Mouse (Mus musculus) liver, embryonic 11.5 days (tissue): ENCODE data around the gene Trim8. TPM values are rescaled to one million over a fixed set of nuclear protein-coding genes. Genes with fewer than 3 reads are reported as not detected.
A peak's percentile ranks its signal among the peaks of the same experiment; 100 is the strongest.

ENCODE experiments used
- ATAC-seq: fragments of 200-750 bp; cut with Nextera tagmentation; replicated peaks from 2 replicates; pipeline ENCODE4 v1.8.0; 2017; ENCODE audit warnings: moderate number of reproducible peaks, mild to moderate bottlenecking, moderate TSS enrichment, moderate library complexity; ENCODE audit not compliant: low FRiP score
- DNase-seq: peaks from one replicate; pipeline ENCODE4 v3.0.0-alpha.2; 2017; ENCODE audit warnings: low spot score
- H3K27ac ChIP-seq: fragments of 300-500 bp; sonication (generic); 2 replicates; pipeline ENCODE4 v1.5.1; 2014; ENCODE audit warnings: mild to moderate bottlenecking, low read depth, low read length, control low read depth
- H3K27me3 ChIP-seq: fragments of 300-500 bp; sonication (generic); replicated peaks from 2 replicates; pipeline ENCODE4 v1.6.1; 2014; ENCODE audit warnings: low read length, mixed read lengths; ENCODE audit not compliant: control insufficient read depth, insufficient read depth
- H3K36me3 ChIP-seq: fragments of 300-500 bp; sonication (generic); 2 replicates; pipeline ENCODE4 v1.6.1; 2014; ENCODE audit warnings: mild to moderate bottlenecking, low read length, moderate library complexity, mixed read lengths; ENCODE audit not compliant: control insufficient read depth, insufficient read depth
- H3K4me1 ChIP-seq: fragments of 300-500 bp; sonication (generic); replicated peaks from 2 replicates; pipeline ENCODE4 v1.6.1; 2014; ENCODE audit warnings: low read length, mixed read lengths; ENCODE audit not compliant: control insufficient read depth, insufficient read depth
- H3K4me2 ChIP-seq: fragments of 300-500 bp; sonication (generic); 2 replicates; pipeline ENCODE4 v1.6.1; 2014; ENCODE audit warnings: mild to moderate bottlenecking, control low read depth, moderate library complexity
- H3K4me3 ChIP-seq: fragments of 300-500 bp; sonication (generic); 2 replicates; pipeline ENCODE4 v1.5.1; 2014; ENCODE audit warnings: low read depth, low read length, control low read depth
- H3K9ac ChIP-seq: fragments of 300-500 bp; sonication (generic); 2 replicates; pipeline ENCODE4 v1.6.1; 2014; ENCODE audit warnings: low read depth, low read length, control low read depth
- H3K9me3 ChIP-seq: fragments of 300-500 bp; sonication (generic); 2 replicates; pipeline ENCODE4 v1.6.1; 2016; ENCODE audit warnings: low read length, inconsistent platforms, mixed read lengths; ENCODE audit not compliant: control insufficient read depth
- WGBS: fragments of 180-500 bp; shearing (Covaris S2); extraction: QIAGEN DNeasy Blood & Tissue Kit; methylation state at CpG from one replicate; pipeline ENCODE4 v1.1.7; 2014; 5-methylcytosine and 5-hydroxymethylcytosine counted together
- polyA plus RNA-seq: library from polyadenylated mRNA; unstranded; fragments of >200 nt; fragmentation: Nextera tagmentation; extraction: Ambion mirVana; gene quantifications from 2 replicates; pipeline ENCODE4 v1.2.1, GENCODE M21; 2014

The Trim8 gene
- polyA plus RNA-seq, 1 experiment from 2014 or later: 24.1 TPM

DNA sequence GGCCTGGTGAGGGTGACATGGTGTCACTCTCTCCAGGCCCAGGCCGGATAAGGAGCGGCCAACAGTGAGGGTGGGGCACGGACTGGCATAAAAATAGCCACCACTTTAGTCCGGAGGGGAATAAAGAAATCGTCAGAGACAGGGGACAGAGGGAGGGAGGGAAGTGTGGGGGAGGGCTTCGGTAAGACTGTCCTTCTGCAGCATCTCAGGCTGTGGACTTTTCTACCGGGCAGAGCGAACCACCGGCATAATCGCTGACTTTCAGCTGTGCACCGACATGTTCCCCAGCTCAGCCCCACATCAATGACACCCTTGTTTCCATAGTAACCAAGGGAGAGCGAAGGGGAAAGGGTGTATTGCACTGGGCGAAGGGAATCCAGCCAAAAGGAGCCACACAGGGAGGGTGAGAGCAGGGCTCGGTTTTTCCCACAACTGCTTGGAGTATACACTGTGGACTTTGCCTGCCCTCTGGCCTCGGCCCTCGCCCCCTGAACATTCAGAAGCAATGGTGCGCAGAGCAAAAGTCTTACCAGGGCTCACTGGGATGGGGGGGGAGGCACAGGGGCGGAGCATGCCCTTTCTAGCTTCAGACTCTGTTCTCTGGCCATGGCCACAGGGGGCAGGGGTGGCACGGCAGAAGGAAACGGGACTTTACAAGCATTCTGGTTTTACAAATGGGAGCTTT, 27.2 kb downstream of the Trim8 start:
- Histone ChIP-seq H3K9ac (peak overlapping the region; percentile 54; the same call in 1 of the 2 replicates), H3K4me3 (peak overlapping the region; percentile 19), H3K27me3 (no peaks in the 10 kb centered on the region; the same call in 1 of the 2 replicates), H3K27ac (peak overlapping the region; percentile 41), H3K4me1 (peaks cover 71% of the 10 kb centered on the region), H3K9me3 (no peaks in the 10 kb centered on the region), H3K4me2 (peak overlapping the region; percentile 70), H3K36me3 (no peaks in the 10 kb centered on the region)
- WGBS: 3% methylated on average over 20 of the region's 20 CpGs
- DNase-seq (peak; percentile 61), ATAC-seq (peak; percentile 46)

DNA sequence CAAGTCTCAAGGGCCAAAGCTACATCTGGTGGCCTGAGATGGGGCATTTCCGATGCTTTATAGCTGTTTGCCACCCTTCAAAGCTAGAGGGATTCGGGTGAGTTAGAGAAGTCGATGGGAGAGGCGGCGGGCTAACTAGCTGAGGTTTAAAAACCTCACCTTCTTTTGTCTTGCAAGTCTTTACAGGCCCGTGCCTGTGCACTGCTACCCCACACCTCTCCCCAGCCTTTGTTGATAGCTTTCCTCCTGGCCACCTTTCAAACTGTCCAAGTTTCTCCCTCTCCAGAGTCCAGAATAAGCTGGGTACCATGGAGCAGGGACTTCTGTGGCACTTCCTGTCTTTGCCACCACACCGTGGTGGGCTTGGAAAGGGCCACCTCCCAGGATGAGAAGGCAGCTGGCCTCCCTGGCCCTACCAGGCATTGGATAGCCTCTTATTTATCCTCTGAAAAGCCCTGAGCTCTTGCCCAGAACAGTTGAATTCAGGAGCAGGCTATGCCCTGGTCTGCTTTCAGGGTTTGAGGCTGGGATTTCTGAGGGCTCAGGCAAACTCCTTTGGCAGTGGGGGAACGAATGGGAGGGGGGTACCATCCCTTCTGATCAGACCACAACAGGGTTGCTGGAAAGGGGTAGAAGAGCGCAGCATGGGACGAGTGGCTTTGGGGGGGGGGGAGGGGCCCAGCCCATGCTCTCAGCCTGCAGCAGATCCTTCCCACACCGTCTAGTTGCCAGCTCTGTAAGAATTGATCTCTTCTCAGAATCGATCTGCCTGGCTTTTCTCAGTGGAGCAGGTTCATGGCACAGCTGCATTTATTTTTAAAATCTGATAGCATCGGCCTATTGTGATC, 28.3 kb downstream of the Trim8 start:
- H3K27ac ChIP-seq: 0 out of 2 replicates have a peak overlapping the region, but pooled peaks have one; percentile 41
- H3K9ac ChIP-seq: 0 out of 2 replicates have a peak overlapping the region, but pooled peaks have one; percentile 6
- no peak for DNase-seq
- peaks cover 65% of the 10 kb centered on the region for H3K4me1 ChIP-seq
- ATAC-seq: no peak
- 23% methylated on average over 13 of the region's 13 CpGs for WGBS
- no peaks in the 10 kb centered on the region for H3K36me3 ChIP-seq
- peak overlapping the region; percentile 70 for H3K4me2 ChIP-seq
- no peak overlapping the region for H3K4me3 ChIP-seq
- H3K27me3 ChIP-seq: no peaks in the 10 kb centered on the region
- H3K9me3 ChIP-seq: no peaks in the 10 kb centered on the region

DNA sequence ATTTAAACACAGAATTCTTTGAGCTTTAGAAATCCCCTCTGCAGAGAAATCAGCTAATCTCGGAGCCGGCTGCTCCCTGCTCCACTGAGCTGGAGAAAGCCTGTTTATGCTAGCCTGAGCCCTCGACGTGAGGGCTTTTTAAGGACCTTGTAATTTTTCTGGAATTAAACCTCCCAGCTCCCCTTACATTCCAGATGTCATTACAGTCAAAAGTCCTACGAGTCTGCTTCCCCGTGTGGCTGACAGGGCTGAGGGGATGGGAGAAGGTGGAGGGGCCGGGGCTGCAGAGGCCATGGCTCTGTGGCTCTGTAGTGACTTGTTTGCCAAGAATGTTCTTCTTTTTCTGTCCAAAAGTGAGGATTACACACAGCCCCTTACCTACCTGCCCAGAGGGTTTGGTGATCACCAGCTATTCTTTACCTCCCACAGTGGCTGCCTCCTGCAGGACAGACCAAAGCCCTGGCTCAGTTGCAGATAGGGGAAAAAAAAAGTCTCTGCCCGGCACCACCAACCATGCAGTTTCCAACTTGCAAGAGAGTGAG, 29.0 kb downstream of the Trim8 start:
- H3K4me1 ChIP-seq: peaks cover 64% of the 10 kb centered on the region
- 34% methylated on average over 8 of the region's 8 CpGs for WGBS
- H3K9ac ChIP-seq: 0 out of 2 replicates have a peak overlapping the region, but pooled peaks have one; percentile 6
- no peak overlapping the region for H3K4me3 ChIP-seq
- no peaks in the 10 kb centered on the region for H3K9me3 ChIP-seq
- no peak overlapping the region; the same call in 1 of the 2 replicates for H3K27ac ChIP-seq
- H3K27me3 ChIP-seq: no peaks in the 10 kb centered on the region
- H3K36me3 ChIP-seq: no peaks in the 10 kb centered on the region
- no peak for ATAC-seq
- H3K4me2 ChIP-seq: peak overlapping the region; percentile 36
- DNase-seq: no peak

DNA sequence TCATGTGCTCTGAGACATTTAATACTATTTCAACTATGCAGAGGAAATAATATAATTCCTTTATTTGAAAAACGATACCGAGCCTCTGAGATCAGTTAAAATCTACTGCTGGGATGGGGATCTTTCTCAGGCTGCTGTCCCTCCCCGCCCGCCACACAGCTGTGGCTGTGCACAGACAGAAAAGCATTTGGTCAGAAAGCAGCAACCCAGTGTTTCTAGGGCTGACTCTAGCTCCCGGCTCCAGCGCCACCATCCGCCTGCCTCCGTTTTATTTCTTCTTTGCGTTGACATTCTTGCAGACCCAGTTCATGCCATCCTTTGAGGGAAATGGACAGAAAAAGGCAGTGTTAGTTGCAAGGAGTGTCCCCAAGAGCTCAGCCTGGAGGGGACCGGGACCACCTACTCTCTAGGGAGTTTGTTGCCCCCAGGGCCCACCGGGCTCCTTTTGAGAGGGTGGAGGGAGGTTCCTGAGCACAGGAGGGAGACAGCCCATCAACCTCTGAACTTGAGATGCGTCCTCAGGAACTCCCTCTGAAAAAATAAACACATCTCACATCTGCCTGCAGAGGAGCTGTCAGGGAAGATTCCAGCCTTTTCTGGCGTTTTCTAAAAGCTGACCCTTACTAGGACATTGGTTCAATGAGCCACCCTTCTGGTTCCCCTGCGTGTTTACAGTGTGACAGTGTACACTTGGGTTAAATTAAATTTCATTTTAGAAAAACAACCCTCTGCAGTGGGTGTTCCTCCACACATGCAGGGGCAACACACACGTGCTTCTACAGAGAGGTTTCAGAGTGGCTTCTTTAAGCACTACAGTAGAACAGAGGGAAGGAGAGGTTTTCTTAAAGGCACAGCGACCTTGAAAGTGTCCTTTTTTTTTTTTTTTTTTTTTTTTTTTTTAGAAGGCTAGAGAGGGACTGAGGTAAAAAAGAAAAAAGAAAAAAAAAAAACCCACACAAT, 29.8 kb downstream of the Trim8 start:
- Histone ChIP-seq H3K9me3 (no peaks in the 10 kb centered on the region), H3K4me1 (peaks cover 64% of the 10 kb centered on the region), H3K36me3 (no peaks in the 10 kb centered on the region), H3K27ac (peak overlapping the region; percentile 52), H3K9ac (peak overlapping the region; percentile 31; the same call in 1 of the 2 replicates), H3K4me2 (peak overlapping the region; percentile 36), H3K27me3 (no peaks in the 10 kb centered on the region), H3K4me3 (no peak overlapping the region)
- peak; percentile 33 for DNase-seq
- WGBS: 23% methylated on average over 16 of the region's 16 CpGs
- no peak for ATAC-seq

DNA sequence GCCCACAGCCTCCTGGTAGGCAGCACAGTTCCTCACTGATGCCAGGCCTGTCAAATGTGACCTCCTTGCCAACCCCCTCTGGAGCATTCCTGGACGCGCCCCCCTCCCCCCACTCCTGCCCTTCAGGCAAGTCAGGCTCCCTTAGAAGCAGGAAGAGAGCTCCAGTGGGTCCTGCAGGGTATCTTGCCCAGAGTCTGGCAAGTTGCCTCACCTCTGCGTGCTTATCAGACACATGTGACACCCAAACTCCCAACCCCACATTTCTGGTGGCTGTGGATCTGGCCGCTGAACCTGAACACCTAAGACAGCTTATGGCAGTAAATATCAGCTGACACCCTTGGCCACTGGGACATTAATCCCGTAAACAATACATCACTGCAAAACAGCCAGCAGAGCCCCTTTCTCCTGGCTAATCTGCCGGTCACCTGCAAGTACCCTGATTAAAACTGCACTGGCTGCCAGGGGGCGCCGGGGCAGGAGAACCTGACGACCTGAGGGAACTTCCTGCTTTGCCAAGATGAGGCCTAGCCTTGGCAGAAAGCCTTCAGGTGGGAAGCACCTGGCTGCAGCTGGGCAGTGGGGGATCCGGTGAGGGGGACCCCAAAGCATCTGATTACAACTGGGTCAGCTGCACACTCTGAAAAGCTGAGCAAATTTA, 30.7 kb downstream of the Trim8 start:
- Histone ChIP-seq H3K9me3 (no peaks in the 10 kb centered on the region), H3K4me3 (no peak overlapping the region), H3K27ac (peak overlapping the region; percentile 52; the same call in 1 of the 2 replicates), H3K27me3 (no peaks in the 10 kb centered on the region), H3K4me1 (peaks cover 64% of the 10 kb centered on the region), H3K9ac (0 out of 2 replicates have a peak overlapping the region, but pooled peaks have one; percentile 25), H3K4me2 (peak overlapping the region; percentile 36), H3K36me3 (no peaks in the 10 kb centered on the region)
- 15% methylated on average over 10 of the region's 10 CpGs for whole genome bisulfite sequencing
- no peak for DNase-seq
- ATAC-seq: peak; percentile 46; the same call in 1 of the 2 replicates

DNA sequence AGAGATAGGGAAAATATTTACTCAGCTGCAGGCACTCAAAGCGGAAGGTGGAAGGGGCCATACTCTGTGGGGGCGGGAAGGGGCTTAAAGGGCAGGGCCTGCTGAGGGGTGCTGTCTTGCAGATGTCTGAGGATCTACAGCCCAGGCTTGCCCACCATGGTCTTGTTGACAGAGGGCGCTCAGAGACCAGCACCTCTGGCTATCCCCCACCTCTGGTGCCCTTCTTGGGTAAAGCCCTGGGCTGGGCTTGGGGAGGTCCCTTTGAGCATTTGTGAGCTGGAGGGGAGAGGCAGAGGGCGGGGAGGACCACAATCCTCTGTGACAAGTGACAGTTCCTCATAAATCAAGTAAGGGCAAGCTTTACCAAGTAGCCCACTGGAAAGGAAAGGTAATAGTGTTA, 31.6 kb downstream of the Trim8 start:
- Histone ChIP-seq H3K27ac (no peak overlapping the region), H3K9me3 (no peaks in the 10 kb centered on the region), H3K4me1 (peaks cover 61% of the 10 kb centered on the region), H3K9ac (peak overlapping the region; percentile 3; the same call in 1 of the 2 replicates), H3K36me3 (no peaks in the 10 kb centered on the region), H3K4me3 (no peak overlapping the region), H3K27me3 (no peaks in the 10 kb centered on the region), H3K4me2 (no peak overlapping the region)
- ATAC-seq (no peak), DNase-seq (no peak)
- 57% methylated on average over 4 of the region's 4 CpGs for WGBS

DNA sequence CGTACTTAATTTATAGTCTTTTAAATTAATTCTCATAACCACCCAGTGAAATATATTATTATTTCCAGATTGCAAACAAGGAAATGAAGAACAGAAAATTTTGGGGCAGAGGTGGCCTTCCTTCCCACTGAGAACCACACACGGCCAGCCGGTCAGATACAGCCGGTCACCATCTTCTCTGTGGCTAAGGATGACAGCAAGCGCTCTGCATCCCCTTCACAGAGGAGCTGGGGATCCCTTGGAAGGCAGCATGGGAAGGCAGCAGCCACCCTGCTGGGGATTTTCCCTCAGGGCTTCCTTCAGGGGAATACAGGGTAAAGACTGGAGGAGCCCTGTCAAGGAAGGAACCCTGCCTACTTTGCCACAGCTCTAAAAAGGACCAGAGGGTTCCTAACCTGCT, 32.0 kb downstream of the Trim8 start:
- Histone ChIP-seq H3K9ac (no peak overlapping the region), H3K27ac (no peak overlapping the region), H3K36me3 (no peaks in the 10 kb centered on the region; the same call in 1 of the 2 replicates), H3K4me3 (no peak overlapping the region), H3K4me1 (peaks cover 56% of the 10 kb centered on the region), H3K4me2 (no peak overlapping the region), H3K27me3 (no peaks in the 10 kb centered on the region), H3K9me3 (no peaks in the 10 kb centered on the region)
- ATAC-seq: no peak
- DNase-seq: no peak
- WGBS: 79% methylated on average over 5 of the region's 5 CpGs
